Mouse (Mus musculus) midbrain, embryonic 11.5 days (tissue): ENCODE measurements at regions not wholly inside any gene's neighbourhood (a gene's known extent, or its start where the extent isn't known, plus 50 kb on each side); places are given as distances from the start of the nearest gene placed in this dataset.

Experiments used
- ATAC-seq: fragments of 200-750 bp; cut with Nextera tagmentation; 2 replicates; pipeline ENCODE4 v1.8.0; 2017; ENCODE audit warnings: moderate TSS enrichment, moderate library complexity; ENCODE audit not compliant: low FRiP score
- DNase-seq: peaks from one replicate; pipeline ENCODE4 v3.0.0; 2015; ENCODE audit warnings: low spot score; ENCODE audit errors: missing footprints
- H3K27ac ChIP-seq: fragments of 300-500 bp; sonication (generic); 2 replicates; pipeline ENCODE4 v1.5.1; 2014; ENCODE audit warnings: low read depth, low read length
- H3K27me3 ChIP-seq: fragments of 300-500 bp; sonication (generic); 2 replicates; pipeline ENCODE4 v1.6.1; 2014; ENCODE audit warnings: mild to moderate bottlenecking, low read length, moderate library complexity, mixed read lengths; ENCODE audit not compliant: control insufficient read depth, insufficient read depth
- H3K36me3 ChIP-seq: fragments of 300-500 bp; sonication (generic); 2 replicates; pipeline ENCODE4 v1.6.1; 2014; ENCODE audit warnings: mild to moderate bottlenecking, low read length, moderate library complexity, mixed read lengths; ENCODE audit not compliant: control insufficient read depth, insufficient read depth
- H3K4me1 ChIP-seq: fragments of 300-500 bp; sonication (generic); 2 replicates; pipeline ENCODE4 v1.6.1; 2014; ENCODE audit warnings: low read length; ENCODE audit not compliant: control insufficient read depth, insufficient read depth
- H3K4me2 ChIP-seq: fragments of 300-500 bp; sonication (generic); 2 replicates; pipeline ENCODE4 v1.6.1; 2014; ENCODE audit warnings: mild to moderate bottlenecking, moderate library complexity
- H3K4me3 ChIP-seq: fragments of 300-500 bp; sonication (generic); 2 replicates; pipeline ENCODE4 v1.5.1; 2014; ENCODE audit warnings: low read depth, low read length
- H3K9ac ChIP-seq: fragments of 300-500 bp; sonication (generic); 2 replicates; pipeline ENCODE4 v1.6.1; 2014; ENCODE audit warnings: low read length
- H3K9me3 ChIP-seq: fragments of 300-500 bp; sonication (generic); 2 replicates; pipeline ENCODE4 v1.6.1; 2016; ENCODE audit warnings: low read length; ENCODE audit not compliant: control insufficient read depth
- WGBS: fragments of 180-500 bp; shearing (Covaris S2); extraction: QIAGEN DNeasy Blood & Tissue Kit; methylation state at CpG from one replicate; pipeline ENCODE4 v1.1.7; 2014; 5-methylcytosine and 5-hydroxymethylcytosine counted together

DNA sequence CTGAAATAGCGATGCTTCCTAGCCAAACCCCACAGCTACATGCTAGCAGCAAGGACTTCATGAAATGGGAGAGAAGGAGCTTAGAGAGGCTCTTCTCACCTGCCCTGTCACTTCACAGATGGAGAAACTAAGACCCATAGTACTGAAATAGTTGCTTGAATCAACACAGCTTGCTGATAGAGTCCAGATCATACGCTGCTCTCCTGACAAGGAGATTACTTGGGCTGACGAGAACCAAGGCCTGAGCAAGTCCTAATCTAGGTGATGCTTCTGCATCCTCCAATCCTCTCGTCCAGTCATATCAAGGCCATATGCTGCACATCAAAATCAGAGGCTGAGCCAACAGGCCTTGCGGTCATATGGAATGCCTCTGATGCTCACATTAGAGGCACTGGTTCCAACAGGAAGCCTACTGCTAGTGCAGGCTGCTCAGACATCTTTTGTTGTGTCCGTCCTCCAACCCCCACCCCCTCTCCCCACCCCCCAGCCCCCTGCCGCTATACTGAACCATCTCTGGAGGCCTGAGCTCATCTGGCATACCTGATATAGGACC, 157.2 kb downstream of the Adamts15 start:
- WGBS: 70% methylated on average over 7 of the region's 7 CpGs
- H3K27ac ChIP-seq: no peak overlapping the region

GRCm38 (mm10) chr9:30762913-30763312, 159.3 kb downstream of the Adamts15 start:
- 81% methylated on average over 1 of the region's 1 CpGs for WGBS
- Histone ChIP-seq H3K4me1 (no peaks in the 10 kb centered on the region), H3K36me3 (no peaks in the 10 kb centered on the region), H3K9ac (no peak overlapping the region), H3K27ac (no peak overlapping the region), H3K4me3 (no peak overlapping the region), H3K27me3 (no peaks in the 10 kb centered on the region), H3K9me3 (no peaks in the 10 kb centered on the region; the same call in 1 of the 2 replicates), H3K4me2 (no peak overlapping the region)
- no peak for ATAC-seq
- no peak for DNase-seq

More for the DNA sequence above, 157.2 kb downstream of the Adamts15 start:
- ATAC-seq: no peak
- Histone ChIP-seq H3K4me1 (no peaks in the 10 kb centered on the region), H3K27me3 (no peaks in the 10 kb centered on the region), H3K4me2 (no peak overlapping the region), H3K4me3 (no peak overlapping the region), H3K36me3 (no peaks in the 10 kb centered on the region), H3K9me3 (no peaks in the 10 kb centered on the region; the same call in 1 of the 2 replicates), H3K9ac (no peak overlapping the region)
- no peak for DNase-seq

GRCm38 (mm10) chr9:30758121-30758520, 164.1 kb downstream of the Adamts15 start:
- H3K27ac ChIP-seq: no peak overlapping the region
- no peak for DNase-seq
- WGBS: 90% methylated on average over 3 of the region's 3 CpGs

GRCm38 (mm10) chr9:30757406-30757805, 164.8 kb downstream of the Adamts15 start:
- 93% methylated on average over 8 of the region's 8 CpGs for WGBS
- no peaks in the 10 kb centered on the region for H3K9me3 ChIP-seq
- H3K4me2 ChIP-seq: no peak overlapping the region
- DNase-seq: no peak
- no peak for ATAC-seq
- no peak overlapping the region for H3K27ac ChIP-seq
- no peaks in the 10 kb centered on the region for H3K27me3 ChIP-seq
- H3K9ac ChIP-seq: no peak overlapping the region
- no peak overlapping the region for H3K4me3 ChIP-seq
- H3K36me3 ChIP-seq: no peaks in the 10 kb centered on the region
- no peaks in the 10 kb centered on the region for H3K4me1 ChIP-seq

More at GRCm38 (mm10) chr9:30758121-30758520, 164.1 kb downstream of the Adamts15 start:
- Histone ChIP-seq H3K4me3 (no peak overlapping the region), H3K36me3 (no peaks in the 10 kb centered on the region), H3K27me3 (no peaks in the 10 kb centered on the region), H3K4me1 (no peaks in the 10 kb centered on the region), H3K4me2 (no peak overlapping the region), H3K9ac (no peak overlapping the region), H3K9me3 (no peaks in the 10 kb centered on the region)
- no peak for ATAC-seq

DNA sequence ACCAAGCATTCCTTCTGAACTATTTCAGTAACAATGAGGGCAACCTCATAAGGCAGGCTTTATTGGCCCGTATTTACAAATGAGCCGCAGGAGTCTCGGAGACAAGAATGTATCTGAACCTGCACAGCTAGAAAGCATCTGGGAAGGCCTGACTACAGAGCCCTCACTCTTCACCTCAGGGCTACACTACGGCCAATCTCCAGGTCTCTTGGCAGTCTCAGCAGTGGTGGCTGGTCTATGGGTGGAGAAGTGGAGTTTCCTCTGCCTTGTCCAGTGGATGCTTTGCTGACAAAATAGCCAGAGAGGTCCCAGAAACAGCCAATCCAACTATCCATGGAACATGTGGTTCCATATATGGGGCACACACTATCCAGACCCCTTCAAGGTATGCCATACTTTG, 165.5 kb downstream of the Adamts15 start:
- no peaks in the 10 kb centered on the region for H3K4me1 ChIP-seq
- H3K9ac ChIP-seq: no peak overlapping the region
- no peaks in the 10 kb centered on the region for H3K27me3 ChIP-seq
- ATAC-seq (no peak), DNase-seq (peak; percentile 69)
- no peak overlapping the region for H3K27ac ChIP-seq
- no peak overlapping the region for H3K4me2 ChIP-seq
- H3K9me3 ChIP-seq: no peaks in the 10 kb centered on the region
- no peaks in the 10 kb centered on the region for H3K36me3 ChIP-seq
- H3K4me3 ChIP-seq: no peak overlapping the region
- 91% methylated on average over 4 of the region's 4 CpGs for WGBS

- Histone ChIP-seq H3K4me2 (no peak overlapping the region), H3K27ac (no peak overlapping the region), H3K4me3 (no peak overlapping the region), H3K9ac (no peak overlapping the region), H3K36me3 (no peaks in the 10 kb centered on the region), H3K27me3 (no peaks in the 10 kb centered on the region), H3K9me3 (no peaks in the 10 kb centered on the region), H3K4me1 (no peaks in the 10 kb centered on the region)
- 85% methylated on average over 1 of the region's 1 CpGs for WGBS
- DNase-seq (peak; percentile 56), ATAC-seq (no peak)
Observed at GRCm38 (mm10) chr9:30755586-30755985, 166.7 kb downstream of the Adamts15 start.

DNA sequence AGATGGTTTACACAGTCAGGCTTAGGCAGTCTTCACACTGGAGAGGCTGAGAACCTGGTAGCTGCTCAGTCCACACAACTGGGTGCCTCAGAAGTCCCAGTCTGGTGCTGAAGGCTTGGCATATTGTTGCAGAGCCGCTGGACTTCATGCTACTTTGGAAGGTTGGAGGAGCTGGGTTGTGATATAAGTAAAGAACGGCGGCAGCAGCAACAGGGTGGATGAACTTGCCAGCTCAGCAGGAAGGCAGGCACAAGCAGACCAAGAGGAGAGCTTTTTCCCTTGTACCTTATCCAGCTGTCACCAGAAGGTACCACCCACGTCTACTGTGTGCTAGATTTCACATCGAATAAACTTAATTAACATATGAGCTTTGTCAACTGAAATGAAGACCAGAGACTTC, 167.4 kb downstream of the Adamts15 start:
- ATAC-seq: no peak
- no peak overlapping the region for H3K9ac ChIP-seq
- H3K4me2 ChIP-seq: no peak overlapping the region
- 89% methylated on average over 5 of the region's 5 CpGs for WGBS
- peak; percentile 8 for DNase-seq
- no peak overlapping the region for H3K4me3 ChIP-seq
- H3K27ac ChIP-seq: no peak overlapping the region
- no peaks in the 10 kb centered on the region for H3K4me1 ChIP-seq
- H3K9me3 ChIP-seq: no peaks in the 10 kb centered on the region
- no peaks in the 10 kb centered on the region for H3K27me3 ChIP-seq
- no peaks in the 10 kb centered on the region for H3K36me3 ChIP-seq

DNA sequence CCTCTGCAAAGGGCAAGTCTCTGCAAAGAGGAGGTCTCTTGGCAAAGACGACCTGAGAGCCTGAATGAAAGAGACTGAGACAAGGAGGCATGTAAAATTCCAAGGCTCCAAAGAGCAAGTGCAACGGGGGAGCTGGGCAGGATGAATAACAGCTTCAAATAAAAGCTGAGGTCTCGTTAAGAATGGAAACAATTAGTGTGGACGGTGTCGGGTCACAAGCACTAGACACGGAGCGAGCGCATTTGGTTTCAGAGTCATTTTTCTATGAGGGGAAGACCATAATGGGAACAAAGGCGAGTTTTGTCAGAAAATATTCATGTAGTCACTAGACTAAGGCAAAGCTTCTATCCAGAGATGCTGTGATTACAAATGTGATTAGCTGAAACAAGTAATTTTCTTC, 178.8 kb downstream of the Adamts15 start:
- DNase-seq (no peak), ATAC-seq (no peak)
- no peak overlapping the region for H3K9ac ChIP-seq
- H3K36me3 ChIP-seq: no peaks in the 10 kb centered on the region
- 53% methylated on average over 9 of the region's 9 CpGs for WGBS
- no peaks in the 10 kb centered on the region for H3K9me3 ChIP-seq
- H3K27me3 ChIP-seq: no peaks in the 10 kb centered on the region
- no peaks in the 10 kb centered on the region for H3K4me1 ChIP-seq
- H3K27ac ChIP-seq: no peak overlapping the region
- no peak overlapping the region for H3K4me2 ChIP-seq
- H3K4me3 ChIP-seq: no peak overlapping the region

GRCm38 (mm10) chr9:30742471-30743098, 179.7 kb downstream of the Adamts15 start:
- Histone ChIP-seq H3K4me2 (no peak overlapping the region), H3K9ac (no peak overlapping the region), H3K9me3 (no peaks in the 10 kb centered on the region), H3K4me1 (no peaks in the 10 kb centered on the region), H3K27me3 (no peaks in the 10 kb centered on the region), H3K4me3 (no peak overlapping the region), H3K27ac (no peak overlapping the region), H3K36me3 (no peaks in the 10 kb centered on the region)
- DNase-seq: no peak
- ATAC-seq: no peak
- WGBS: 88% methylated on average over 8 of the region's 8 CpGs
